Mouse (Mus musculus) brown adipose tissue, adult 24 weeks (tissue): ENCODE results near the gene Ttc19. TPM values are rescaled to one million over a fixed set of nuclear protein-coding genes. Genes with fewer than 3 reads are reported as not detected.

Experiments
- H3K27ac ChIP-seq: fragments of 200-500 bp; replicated peaks from 2 replicates; pipeline ENCODE4 v1.5.1; 2012; ENCODE audit warnings: low read depth, mild to moderate bottlenecking, low read length
- H3K4me1 ChIP-seq: fragments of 200-500 bp; 2 replicates; pipeline ENCODE4 v1.6.1; 2012; ENCODE audit warnings: low read length, mixed read lengths; ENCODE audit not compliant: control insufficient read depth, insufficient read depth, insufficient read length
- H3K4me3 ChIP-seq: fragments of 200-500 bp; 2 replicates; pipeline ENCODE4 v1.5.1; 2012; ENCODE audit warnings: low read depth, mild to moderate bottlenecking, low read length, moderate library complexity; ENCODE audit not compliant: insufficient read depth
- polyA plus RNA-seq: library from polyadenylated mRNA; stranded (reverse); fragments of >200 nt; gene quantifications from 2 replicates; pipeline ENCODE4 v1.2.4, GENCODE M21; 2012; ENCODE audit not compliant: missing spikeins, insufficient read depth, insufficient read length

Gene Ttc19
- 35.1 and 37.8 TPM in 2 replicates for polyA plus RNA-seq

DNA sequence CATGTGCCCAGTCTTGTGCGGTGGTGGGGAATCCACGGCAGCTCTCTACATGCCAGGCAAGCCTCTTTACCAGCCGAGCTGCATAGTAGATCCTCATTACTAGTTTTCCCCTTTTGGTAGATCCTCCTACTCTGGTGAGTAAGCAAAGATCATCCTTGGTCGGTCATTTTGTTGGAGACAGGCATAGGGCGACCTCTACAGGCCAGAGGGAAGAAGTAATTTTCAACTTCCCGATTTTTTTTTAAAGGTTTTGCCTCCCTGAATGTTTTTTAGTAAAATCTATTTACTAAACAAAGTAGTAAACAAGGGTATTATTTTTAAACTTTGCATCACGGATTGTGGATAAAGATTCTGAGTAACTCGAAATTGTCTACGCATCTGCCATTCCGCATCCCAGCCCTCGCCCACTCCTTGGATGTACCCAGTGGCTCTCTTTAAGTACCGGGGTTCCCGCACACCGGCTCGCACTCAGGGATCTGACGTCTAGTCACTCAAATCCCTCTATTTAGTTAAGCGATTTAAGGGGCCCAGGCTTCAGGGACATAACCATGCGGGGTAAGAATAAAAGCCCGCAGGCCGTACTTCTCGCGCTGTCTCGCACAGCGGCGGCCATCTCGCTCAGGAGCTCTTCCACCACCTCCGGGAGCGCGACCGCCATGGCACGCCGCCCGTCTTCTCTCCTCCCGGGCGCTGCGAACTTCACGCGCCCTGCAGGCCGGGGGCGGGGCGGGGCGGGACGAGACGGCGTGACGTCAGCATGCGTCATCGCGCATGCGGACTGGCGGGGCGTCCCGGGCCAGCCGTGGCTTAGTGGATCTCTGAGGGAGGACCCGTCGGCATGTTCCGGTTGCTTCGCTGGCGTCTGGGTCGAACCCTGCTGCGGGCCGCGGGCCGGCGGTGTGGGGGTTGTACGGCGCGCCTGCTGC lies at the start of gene Ttc19, which contains the start of gene Zswim7:
Gene Ttc19 (plus strand): TSS at position 799 of the 926 bp plus-strand sequence.
Gene Zswim7 (minus strand): TSS at position 701 of the 926 bp plus-strand sequence.
- no peaks in the 10 kb centered on the region for H3K4me1 ChIP-seq
- H3K4me3 ChIP-seq: peak within 1 kb of the TSS; percentile 96
- H3K27ac ChIP-seq: peak within 1 kb of the TSS; percentile 82

DNA sequence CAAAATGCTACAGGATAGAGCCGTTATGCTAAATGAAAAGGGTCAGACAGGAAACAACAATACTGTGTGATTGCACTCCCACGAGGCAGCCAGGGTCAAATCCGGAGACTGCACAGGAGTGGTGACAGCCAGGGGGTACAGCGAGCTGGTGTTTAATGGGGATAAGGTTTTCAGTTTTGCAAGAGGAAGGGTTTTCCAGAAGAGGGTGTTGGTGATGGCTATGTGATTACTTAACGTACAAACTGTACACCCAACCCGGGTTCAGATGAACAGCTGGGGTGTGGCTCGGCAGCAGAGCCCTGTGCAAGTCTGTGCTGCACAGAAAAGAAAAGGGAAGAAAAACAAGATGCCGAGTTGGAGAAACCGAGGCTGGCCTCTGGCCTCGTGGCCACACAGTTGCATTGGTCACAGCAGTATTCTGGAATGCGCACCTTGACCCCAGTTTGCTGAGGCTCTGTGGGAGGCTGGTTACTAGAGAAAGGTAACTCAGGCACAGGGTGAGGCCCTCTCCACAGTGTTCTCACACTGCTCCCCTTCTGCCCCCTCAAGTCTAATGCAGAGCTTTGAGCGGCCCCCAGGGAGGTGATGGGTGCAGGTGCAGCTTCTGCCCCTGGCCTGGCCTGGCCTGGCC lies 40.5 kb upstream of the Ttc19 start:
- Histone ChIP-seq H3K27ac (no peak overlapping the region), H3K4me1 (peaks cover 6% of the 10 kb centered on the region), H3K4me3 (no peak overlapping the region)

DNA sequence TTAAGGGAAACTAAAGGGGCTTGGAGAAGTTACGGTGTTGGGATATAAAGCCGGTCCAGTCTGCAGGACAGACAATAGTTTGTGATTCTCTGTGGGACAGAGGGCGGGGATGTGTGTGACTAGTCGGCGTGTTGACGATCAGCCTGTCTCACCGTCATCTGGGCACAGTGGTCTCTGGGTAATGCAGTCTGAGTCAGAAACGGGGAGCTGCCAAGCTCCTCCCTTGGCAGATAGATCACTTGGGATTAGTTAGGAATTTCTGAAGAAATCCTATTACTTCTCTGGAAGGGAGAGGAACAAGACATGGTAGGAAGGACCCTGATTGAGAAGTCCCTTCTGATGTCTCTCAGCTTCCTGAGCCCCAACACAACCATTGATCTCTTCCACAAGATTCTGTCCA lies 37.4 kb upstream of the Ttc19 start:
- Histone ChIP-seq H3K4me1 (peaks cover 6% of the 10 kb centered on the region), H3K27ac (no peak overlapping the region; the same call in 1 of the 2 replicates), H3K4me3 (no peak overlapping the region)

DNA sequence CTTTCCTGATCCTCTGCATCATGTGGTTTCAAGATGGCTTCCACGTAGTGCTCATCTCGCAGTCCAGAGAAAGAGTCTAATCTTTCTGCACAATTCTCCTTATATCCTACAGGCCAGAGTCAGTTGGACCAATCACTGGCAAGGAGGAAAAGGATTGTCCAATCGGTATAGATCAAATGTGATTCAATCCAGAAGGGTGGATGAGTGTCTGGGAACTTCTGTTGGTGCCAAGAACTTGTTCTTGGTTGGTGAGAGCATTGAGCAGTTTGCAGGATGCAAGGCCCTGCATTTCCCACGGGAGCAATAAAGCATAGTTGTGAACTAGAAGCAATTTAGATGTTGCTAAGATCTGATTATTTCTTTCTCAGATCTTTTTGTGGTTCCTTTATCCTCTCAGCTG lies 36.8 kb upstream of the Ttc19 start:
- Histone ChIP-seq H3K27ac (no peak overlapping the region), H3K4me3 (no peak overlapping the region), H3K4me1 (peaks cover 6% of the 10 kb centered on the region)

DNA sequence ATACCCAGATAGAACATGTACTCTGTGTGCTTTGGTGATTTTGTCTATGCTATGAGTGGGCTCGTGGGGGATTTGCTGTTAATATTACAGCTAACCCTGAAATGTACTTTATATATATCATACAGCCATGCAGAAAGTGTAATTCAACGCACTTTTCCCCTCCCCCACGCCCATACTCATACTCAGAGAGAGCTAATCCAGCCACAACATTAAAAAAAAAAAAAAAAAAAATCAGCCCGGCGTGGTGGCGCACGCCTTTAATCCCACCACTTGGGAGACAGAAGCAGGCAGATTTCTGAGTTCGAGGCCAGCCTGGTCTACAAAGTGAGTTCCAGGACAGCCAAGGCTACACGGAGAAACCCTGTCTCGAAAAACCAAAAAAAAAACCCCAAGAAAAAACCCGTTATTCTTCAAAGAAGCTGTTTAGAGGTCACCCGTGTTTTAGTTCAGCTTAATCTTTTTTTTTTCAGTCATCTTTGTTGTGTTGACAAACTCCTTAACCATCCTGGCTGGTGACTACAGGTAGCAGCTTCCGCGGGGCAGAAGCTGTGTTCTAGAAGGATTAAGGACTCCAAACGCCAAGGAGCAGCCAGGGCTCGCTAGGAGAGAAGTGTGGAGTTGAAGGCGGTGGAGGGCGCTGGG lies 33.4 kb upstream of the Ttc19 start:
- Histone ChIP-seq H3K27ac (no peak overlapping the region), H3K4me1 (peaks cover 6% of the 10 kb centered on the region), H3K4me3 (peak overlapping the region; percentile 53)

- Histone ChIP-seq H3K4me1 (peaks cover 5% of the 10 kb centered on the region), H3K4me3 (peak within 1 kb of the TSS; percentile 53), H3K27ac (no peak within 1 kb of the TSS)
Measured at GRCm38 (mm10) chr11:62248401-62249244, 32.6 kb upstream of the Ttc19 start, which contains the start of gene Adora2b. Gene Adora2b (plus strand): TSS chr11:62248984.

- Histone ChIP-seq H3K27ac (no peak overlapping the region), H3K4me3 (peak overlapping the region; percentile 53)
Measured at GRCm38 (mm10) chr11:62249266-62250037, 31.8 kb upstream of the Ttc19 start.

GRCm38 (mm10) chr11:62251047-62251446 lies 30.2 kb upstream of the Ttc19 start:
- H3K4me3 ChIP-seq: peak overlapping the region; percentile 25; the same call in 1 of the 2 replicates
- H3K27ac ChIP-seq: no peak overlapping the region

More at GRCm38 (mm10) chr11:62249266-62250037, 31.8 kb upstream of the Ttc19 start:
- no peaks in the 10 kb centered on the region; the same call in 1 of the 2 replicates for H3K4me1 ChIP-seq

GRCm38 (mm10) chr11:62253380-62253779 lies 27.9 kb upstream of the Ttc19 start:
- Histone ChIP-seq H3K27ac (no peak overlapping the region), H3K4me3 (no peak overlapping the region), H3K4me1 (no peaks in the 10 kb centered on the region; the same call in 1 of the 2 replicates)

More at GRCm38 (mm10) chr11:62251047-62251446, 30.2 kb upstream of the Ttc19 start:
- no peaks in the 10 kb centered on the region; the same call in 1 of the 2 replicates for H3K4me1 ChIP-seq

- no peaks in the 10 kb centered on the region for H3K4me1 ChIP-seq
- H3K4me3 ChIP-seq: no peak overlapping the region
- no peak overlapping the region for H3K27ac ChIP-seq
Measured at GRCm38 (mm10) chr11:62259214-62259613, 22.1 kb upstream of the Ttc19 start.

- no peak overlapping the region for H3K27ac ChIP-seq
- H3K4me3 ChIP-seq: no peak overlapping the region
- H3K4me1 ChIP-seq: no peaks in the 10 kb centered on the region
Measured at GRCm38 (mm10) chr11:62263599-62263998, 17.7 kb upstream of the Ttc19 start.

DNA sequence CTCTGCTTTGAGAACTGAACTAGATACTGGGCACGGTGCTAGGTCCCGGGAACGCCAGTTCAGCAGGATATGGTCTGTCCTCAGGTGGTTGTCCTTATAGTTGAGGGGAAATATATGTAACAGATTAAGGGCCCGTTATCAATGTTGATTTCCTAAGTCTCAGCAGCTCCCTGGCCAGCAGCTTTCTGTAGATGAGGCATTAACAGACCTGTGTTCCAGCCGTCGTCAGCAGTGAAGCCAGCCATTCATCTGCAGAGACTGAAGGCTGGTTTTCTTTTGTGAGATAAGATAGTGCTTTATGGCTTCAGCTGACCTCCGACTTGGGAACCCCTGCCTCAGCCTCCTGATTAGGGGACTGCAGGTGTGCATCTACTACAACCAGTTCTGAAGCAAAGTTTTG lies 17.3 kb upstream of the Ttc19 start:
- Histone ChIP-seq H3K27ac (no peak overlapping the region), H3K4me1 (no peaks in the 10 kb centered on the region), H3K4me3 (no peak overlapping the region)

- Histone ChIP-seq H3K4me3 (no peak overlapping the region), H3K27ac (no peak overlapping the region), H3K4me1 (no peaks in the 10 kb centered on the region)
Measured at GRCm38 (mm10) chr11:62265642-62266041, 15.6 kb upstream of the Ttc19 start.
